Mouse (Mus musculus) midbrain, embryonic 15.5 days (tissue): ENCODE measurements at regions not wholly inside any gene's neighbourhood (a gene's known extent, or its start where the extent isn't known, plus 50 kb on each side); places are given as distances from the start of the nearest gene placed in this dataset.
"Not testable (repeated sequence)": the region's sequence is repeated elsewhere in the genome, so short reads cannot be mapped to it uniquely, and the experiment has no call there.

ENCODE experiments used
- ATAC-seq: fragments of 200-750 bp; cut with Nextera tagmentation; replicated peaks from 2 replicates; pipeline ENCODE4 v1.8.0; 2017; ENCODE audit warnings: moderate TSS enrichment
- H3K27ac ChIP-seq: fragments of 300-500 bp; sonication (generic); 2 replicates; pipeline ENCODE4 v1.5.1; 2015; ENCODE audit warnings: mild to moderate bottlenecking, inconsistent platforms
- H3K27me3 ChIP-seq: fragments of 300-500 bp; sonication (generic); replicated peaks from 2 replicates; pipeline ENCODE4 v1.6.1; 2015; ENCODE audit warnings: inconsistent platforms
- H3K36me3 ChIP-seq: fragments of 300-500 bp; sonication (generic); replicated peaks from 2 replicates; pipeline ENCODE4 v1.6.1; 2015; ENCODE audit warnings: inconsistent platforms
- H3K4me1 ChIP-seq: fragments of 300-500 bp; sonication (generic); 2 replicates; pipeline ENCODE4 v1.6.1; 2015; ENCODE audit warnings: inconsistent platforms
- H3K4me2 ChIP-seq: fragments of 300-500 bp; sonication (generic); 2 replicates; pipeline ENCODE4 v1.6.1; 2015; ENCODE audit warnings: inconsistent platforms, mild to moderate bottlenecking, moderate library complexity
- H3K4me3 ChIP-seq: fragments of 300-500 bp; sonication (generic); 2 replicates; pipeline ENCODE4 v1.5.1; 2015; ENCODE audit warnings: mild to moderate bottlenecking, inconsistent platforms
- H3K9ac ChIP-seq: fragments of 300-500 bp; sonication (generic); 2 replicates; pipeline ENCODE4 v1.6.1; 2015; ENCODE audit warnings: mild to moderate bottlenecking, inconsistent platforms
- H3K9me3 ChIP-seq: fragments of 300-500 bp; sonication (generic); 2 replicates; pipeline ENCODE4 v1.6.1; 2016; ENCODE audit warnings: inconsistent platforms
- WGBS: fragments of 180-500 bp; shearing (Covaris S2); methylation state at CpG from one replicate; pipeline ENCODE4 v1.1.7; 2015; ENCODE audit warnings: mixed read lengths; 5-methylcytosine and 5-hydroxymethylcytosine counted together

DNA sequence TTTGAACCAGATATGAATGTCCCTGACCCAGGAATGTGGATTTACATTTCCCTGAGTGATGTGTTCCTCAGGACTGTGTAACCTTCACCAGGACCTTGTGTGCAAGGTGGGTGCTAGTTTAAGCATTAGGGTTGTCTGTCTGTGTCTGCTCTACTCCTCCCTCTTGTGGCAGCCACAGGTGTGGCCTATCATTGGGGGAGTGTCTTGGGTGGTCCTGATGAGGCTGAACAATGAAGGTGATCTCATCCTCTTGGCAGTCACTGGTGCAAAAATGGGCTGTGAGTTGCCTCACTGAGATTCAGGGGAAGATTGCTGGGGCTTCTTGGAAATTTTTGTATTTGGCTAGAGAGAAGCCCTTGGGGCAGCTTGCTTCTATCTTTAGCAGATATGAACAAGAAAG, 179.4 kb upstream of the Ube2e1 start:
- no peaks in the 10 kb centered on the region for H3K27me3 ChIP-seq
- H3K4me3 ChIP-seq: no peak overlapping the region
- no peaks in the 10 kb centered on the region for H3K9me3 ChIP-seq
- H3K9ac ChIP-seq: no peak overlapping the region
- ATAC-seq: 0 out of 2 replicates have a peak, but pooled peaks have one; percentile 70
- H3K4me2 ChIP-seq: no peak overlapping the region
- H3K36me3 ChIP-seq: no peaks in the 10 kb centered on the region
- H3K4me1 ChIP-seq: no peaks in the 10 kb centered on the region
- no peak overlapping the region for H3K27ac ChIP-seq

GRCm38 (mm10) chr14:18508359-18508647, 176.6 kb upstream of the Ube2e1 start:
- Histone ChIP-seq H3K4me1 (no peaks in the 10 kb centered on the region), H3K27me3 (no peaks in the 10 kb centered on the region), H3K9me3 (no peaks in the 10 kb centered on the region), H3K4me3 (no peak overlapping the region), H3K4me2 (no peak overlapping the region), H3K9ac (no peak overlapping the region), H3K27ac (no peak overlapping the region), H3K36me3 (no peaks in the 10 kb centered on the region)
- whole genome bisulfite sequencing: 65% methylated on average over 1 of the region's 1 CpGs
- ATAC-seq: no peak

- ATAC-seq: no peak
- WGBS: 82% methylated on average over 3 of the region's 3 CpGs
Observed at GRCm38 (mm10) chr14:18507582-18508358, 176.1 kb upstream of the Ube2e1 start.

GRCm38 (mm10) chr14:18506168-18506567, 174.5 kb upstream of the Ube2e1 start:
- ATAC-seq: no peak
- Histone ChIP-seq H3K36me3 (no peaks in the 10 kb centered on the region), H3K27me3 (no peaks in the 10 kb centered on the region), H3K4me3 (no peak overlapping the region), H3K9me3 (no peaks in the 10 kb centered on the region), H3K27ac (no peak overlapping the region), H3K4me1 (no peaks in the 10 kb centered on the region), H3K4me2 (no peak overlapping the region), H3K9ac (no peak overlapping the region)
- WGBS: 77% methylated on average over 4 of the region's 4 CpGs

More at GRCm38 (mm10) chr14:18507582-18508358, 176.1 kb upstream of the Ube2e1 start:
- no peak overlapping the region for H3K4me3 ChIP-seq
- no peak overlapping the region for H3K27ac ChIP-seq
- no peaks in the 10 kb centered on the region for H3K9me3 ChIP-seq
- no peak overlapping the region for H3K4me2 ChIP-seq
- H3K9ac ChIP-seq: no peak overlapping the region
- H3K36me3 ChIP-seq: no peaks in the 10 kb centered on the region
- H3K27me3 ChIP-seq: no peaks in the 10 kb centered on the region
- no peaks in the 10 kb centered on the region for H3K4me1 ChIP-seq

DNA sequence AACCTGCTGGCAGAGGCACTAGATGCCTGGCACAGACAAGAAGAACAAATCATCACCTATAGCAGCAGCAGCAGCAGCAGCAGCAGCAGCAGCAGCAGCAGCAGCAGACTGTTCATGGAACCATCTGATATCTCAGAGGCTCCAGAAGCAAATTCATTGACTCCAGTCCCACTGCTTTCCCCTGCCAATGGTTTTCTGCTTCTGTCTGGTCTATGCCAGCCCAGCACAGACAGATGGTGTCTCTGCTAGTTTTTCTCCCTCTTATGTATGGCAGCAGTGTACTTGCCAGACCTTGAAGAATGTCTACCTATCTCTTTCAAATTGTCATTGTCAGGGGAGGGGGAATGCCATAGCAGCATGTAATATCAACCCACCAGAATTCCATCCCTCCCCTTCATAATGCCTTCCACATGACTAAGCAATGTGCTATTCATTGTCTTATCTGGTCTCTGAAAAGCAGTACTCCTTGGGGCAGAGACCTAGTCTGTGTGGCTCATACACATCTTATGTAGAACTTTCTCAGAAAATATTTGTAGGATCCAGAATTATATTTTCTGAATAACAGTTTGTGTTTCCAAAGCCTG, 168.7 kb upstream of the Ube2e1 start:
- Histone ChIP-seq H3K36me3 (no peaks in the 10 kb centered on the region), H3K9me3 (no peaks in the 10 kb centered on the region), H3K4me2 (no peak overlapping the region), H3K27ac (no peak overlapping the region), H3K4me3 (no peak overlapping the region), H3K27me3 (no peaks in the 10 kb centered on the region), H3K9ac (no peak overlapping the region), H3K4me1 (no peaks in the 10 kb centered on the region)
- no peak for ATAC-seq

- no peak overlapping the region for H3K9ac ChIP-seq
- no peak for ATAC-seq
- no peak overlapping the region for H3K4me3 ChIP-seq
- H3K27ac ChIP-seq: no peak overlapping the region
- no peaks in the 10 kb centered on the region for H3K4me1 ChIP-seq
- no peaks in the 10 kb centered on the region for H3K36me3 ChIP-seq
- H3K9me3 ChIP-seq: no peaks in the 10 kb centered on the region
- no peak overlapping the region for H3K4me2 ChIP-seq
- 93% methylated on average over 1 of the region's 1 CpGs for WGBS
- H3K27me3 ChIP-seq: no peaks in the 10 kb centered on the region
Observed at GRCm38 (mm10) chr14:18494048-18494447, 162.4 kb upstream of the Ube2e1 start.

DNA sequence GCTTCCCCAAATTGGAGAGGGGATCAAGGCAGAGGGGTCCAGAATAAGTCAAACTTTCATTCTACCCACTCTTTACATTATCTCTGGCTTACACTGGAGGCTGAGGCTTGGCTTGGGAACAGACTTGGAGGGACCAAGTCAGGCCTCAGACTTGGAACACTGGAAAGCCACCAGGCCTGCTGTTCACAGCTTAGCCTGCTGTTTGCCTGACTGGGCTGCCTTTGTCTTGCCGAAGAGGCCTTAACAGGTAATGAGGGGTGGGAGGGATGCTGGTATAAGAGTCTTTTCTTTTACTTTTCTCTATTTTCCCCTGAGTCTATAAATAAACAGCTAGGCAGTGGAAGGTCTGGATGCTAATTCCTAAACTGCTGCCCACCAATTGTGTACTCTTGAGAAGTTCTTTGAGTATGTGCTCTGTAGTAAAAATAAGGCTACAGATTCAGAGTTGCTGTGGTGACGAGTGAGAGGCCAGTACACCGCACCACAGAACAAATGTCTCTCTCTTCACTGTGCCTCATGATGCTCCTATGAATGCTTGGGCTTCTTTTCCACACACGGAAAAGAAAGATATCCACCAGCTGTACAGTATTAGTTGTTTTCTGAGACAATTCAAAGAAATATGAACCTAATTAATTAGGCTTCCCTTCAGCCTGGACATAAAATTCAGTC, 154.6 kb upstream of the Ube2e1 start:
- Histone ChIP-seq H3K9me3 (no peaks in the 10 kb centered on the region), H3K27ac (no peak overlapping the region), H3K4me2 (no peak overlapping the region), H3K36me3 (no peaks in the 10 kb centered on the region), H3K4me3 (no peak overlapping the region), H3K27me3 (no peaks in the 10 kb centered on the region), H3K4me1 (no peaks in the 10 kb centered on the region), H3K9ac (no peak overlapping the region)
- ATAC-seq: no peak
- 43% methylated on average over 4 of the region's 4 CpGs for WGBS

DNA sequence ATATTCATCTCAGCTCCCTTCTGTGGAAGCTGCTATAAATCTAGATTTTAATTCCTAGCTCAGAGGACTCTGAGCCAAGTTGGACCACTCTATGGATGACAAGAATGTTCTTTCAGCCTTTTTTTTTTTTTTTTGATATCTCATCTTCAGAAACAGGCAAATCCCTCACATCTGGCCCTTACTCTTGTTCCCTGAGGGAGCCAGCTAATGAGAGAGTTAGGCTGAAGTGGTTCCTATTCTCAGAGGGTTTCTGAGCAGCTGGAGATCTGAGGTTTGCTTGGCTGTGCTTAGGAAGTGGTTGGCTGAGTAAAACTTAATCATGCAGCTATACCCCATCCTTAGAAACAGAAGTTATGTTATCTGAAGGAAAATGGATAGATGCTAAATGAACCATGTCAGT, 153.9 kb upstream of the Ube2e1 start:
- H3K4me2 ChIP-seq: no peak overlapping the region

DNA sequence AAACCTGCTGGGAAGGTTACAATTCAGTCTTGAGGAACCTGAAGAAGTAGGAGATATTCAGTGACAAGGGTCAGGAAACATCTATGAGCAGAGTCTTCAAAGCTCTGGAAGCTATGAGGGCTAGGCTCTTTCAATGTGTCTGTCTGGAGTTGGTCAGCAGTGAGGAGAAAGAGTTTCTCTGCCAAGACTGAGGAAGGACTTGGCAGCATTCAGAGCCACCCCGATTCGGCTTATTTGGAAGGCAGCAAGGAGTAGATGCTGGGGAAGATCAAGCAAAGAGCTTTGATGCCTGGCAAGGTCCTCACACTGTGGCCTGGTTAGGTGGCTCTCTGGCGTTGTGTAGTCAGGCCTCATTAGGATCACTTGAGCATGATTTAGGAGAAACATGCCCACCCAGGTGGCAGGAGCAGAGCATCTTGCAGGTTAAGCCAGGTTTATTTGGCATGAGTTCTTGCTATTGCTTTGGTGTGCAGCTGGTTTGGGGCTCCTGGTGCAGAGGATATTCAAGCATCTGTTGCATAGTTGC, 145.2 kb upstream of the Ube2e1 start:
- no peak for ATAC-seq
- WGBS: 87% methylated on average over 3 of the region's 3 CpGs
- H3K27me3 ChIP-seq: no peaks in the 10 kb centered on the region
- H3K4me2 ChIP-seq: no peak overlapping the region
- H3K36me3 ChIP-seq: no peaks in the 10 kb centered on the region
- no peak overlapping the region for H3K9ac ChIP-seq
- H3K4me3 ChIP-seq: no peak overlapping the region
- H3K27ac ChIP-seq: no peak overlapping the region
- no peaks in the 10 kb centered on the region for H3K9me3 ChIP-seq
- no peaks in the 10 kb centered on the region for H3K4me1 ChIP-seq

More for the DNA sequence above, 153.9 kb upstream of the Ube2e1 start:
- Histone ChIP-seq H3K27me3 (no peaks in the 10 kb centered on the region), H3K9me3 (no peaks in the 10 kb centered on the region), H3K9ac (no peak overlapping the region), H3K27ac (no peak overlapping the region), H3K4me3 (no peak overlapping the region), H3K36me3 (no peaks in the 10 kb centered on the region), H3K4me1 (no peaks in the 10 kb centered on the region)
- ATAC-seq: no peak

DNA sequence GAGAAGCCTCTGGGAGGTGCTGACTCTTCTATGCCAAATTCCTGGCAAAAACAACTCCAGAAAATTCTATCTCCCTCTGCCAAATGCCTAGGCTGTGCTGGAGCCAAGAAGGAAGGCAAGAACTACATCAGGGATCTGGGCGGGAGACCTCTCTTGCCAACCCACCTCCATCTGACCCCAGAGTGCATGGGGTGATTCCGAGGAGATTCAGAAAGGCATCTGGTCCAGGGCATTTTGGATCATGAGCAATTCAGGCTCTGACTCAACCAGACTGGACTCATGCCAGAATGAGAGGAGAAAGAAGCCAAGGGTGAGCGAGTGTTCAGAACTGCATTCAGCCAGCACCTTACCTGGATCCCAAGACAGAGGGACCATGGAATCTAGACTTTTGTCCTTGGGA, 137.0 kb upstream of the Ube2e1 start:
- no peak overlapping the region for H3K27ac ChIP-seq
- no peaks in the 10 kb centered on the region for H3K27me3 ChIP-seq
- H3K4me3 ChIP-seq: no peak overlapping the region
- no peaks in the 10 kb centered on the region for H3K36me3 ChIP-seq
- no peak overlapping the region for H3K9ac ChIP-seq
- ATAC-seq: no peak
- H3K4me2 ChIP-seq: no peak overlapping the region
- H3K9me3 ChIP-seq: no peaks in the 10 kb centered on the region
- no peaks in the 10 kb centered on the region for H3K4me1 ChIP-seq
- 83% methylated on average over 3 of the region's 3 CpGs for WGBS

GRCm38 (mm10) chr14:18466864-18467263, 135.2 kb upstream of the Ube2e1 start:
- H3K36me3 ChIP-seq, H3K4me2 ChIP-seq, H3K4me1 ChIP-seq, H3K27ac ChIP-seq, H3K9ac ChIP-seq, H3K4me3 ChIP-seq, H3K9me3 ChIP-seq, ATAC-seq, H3K27me3 ChIP-seq: not testable (repeated sequence)
- 51% methylated on average over 4 of the region's 4 CpGs for WGBS

DNA sequence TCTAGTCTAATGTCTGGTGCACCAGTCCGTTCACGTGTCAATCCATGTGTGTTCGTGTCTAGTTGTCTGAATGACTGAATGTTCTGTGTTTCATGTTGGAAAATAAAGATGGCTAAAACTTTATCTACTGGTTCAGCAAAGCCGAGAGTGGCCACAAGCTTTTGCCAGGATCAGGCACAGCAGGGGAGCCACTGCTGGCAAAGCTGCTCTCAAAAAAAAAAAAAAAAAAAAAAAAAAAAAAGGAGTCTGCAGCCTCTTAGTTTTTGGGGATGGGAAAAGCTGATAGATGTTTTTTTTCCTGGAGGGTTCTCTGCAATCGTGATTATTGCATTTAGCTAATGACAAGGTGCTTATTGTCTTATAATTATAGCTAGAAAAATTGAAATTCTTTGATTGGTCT, 132.5 kb upstream of the Ube2e1 start:
- not testable (repeated sequence) for H3K27me3 ChIP-seq, H3K27ac ChIP-seq, H3K4me3 ChIP-seq, H3K4me1 ChIP-seq, H3K36me3 ChIP-seq, H3K9ac ChIP-seq, ATAC-seq, H3K9me3 ChIP-seq
- WGBS: 9% methylated on average over 5 of the region's 5 CpGs
- H3K4me2 ChIP-seq: 0 out of 2 replicates have a peak overlapping the region, but pooled peaks have one; percentile 30
